Mouse (Mus musculus): ENCODE results near the gene Intu. TPM values are rescaled to one million over a fixed set of nuclear protein-coding genes. Genes with fewer than 3 reads are reported as not detected.
A peak's percentile ranks its signal among the peaks of the same experiment; 100 is the strongest.

Gene Intu
- polyA plus RNA-seq, 1 experiment from 2014 or later: 1.0 TPM

- Histone ChIP-seq H3K79me2 (ENCODE audit: inconsistent target) (peaks cover 27% of the 10 kb centered on the region; the same call in 1 of the 2 replicates), H3K27ac (no peak within 1 kb of the TSS), H3K4me3 (ENCODE audit: inconsistent target) (peak within 1 kb of the TSS; percentile 67), H3K36me3 (ENCODE audit: inconsistent target) (no peaks in the 10 kb centered on the region)
- WGBS (ENCODE audit: missing documents): 30% methylated on average over 16 of the region's 16 CpGs
These were observed 213.1 kb downstream of the Intu start, which contains the start of gene Hspa4l for GRCm38 (mm10) chr3:40744024-40744835. Hspa4l (plus strand) TSS chr3:40744495.

GRCm38 (mm10) chr3:40744836-40745660 is 214.0 kb downstream of the Intu start:
- H3K79me2 ChIP-seq (ENCODE audit: inconsistent target): peaks cover 27% of the 10 kb centered on the region; the same call in 1 of the 2 replicates
- under 1% methylated on average over 61 of the region's 93 CpGs for WGBS (ENCODE audit: missing documents)
- H3K4me3 ChIP-seq (ENCODE audit: inconsistent target): peak overlapping the region; percentile 67
- H3K36me3 ChIP-seq (ENCODE audit: inconsistent target): no peaks in the 10 kb centered on the region
- no peak overlapping the region for H3K27ac ChIP-seq

- Histone ChIP-seq H3K27ac (0 out of 2 replicates have a peak overlapping the region, but pooled peaks have one; percentile 8), H3K79me2 (ENCODE audit: inconsistent target) (peaks cover 27% of the 10 kb centered on the region; the same call in 1 of the 2 replicates)
- WGBS (ENCODE audit: missing documents): 3% methylated on average over 37 of the region's 37 CpGs
These were observed 214.8 kb downstream of the Intu start for GRCm38 (mm10) chr3:40745661-40746547.

More at GRCm38 (mm10) chr3:40745661-40746547, 214.8 kb downstream of the Intu start:
- Histone ChIP-seq H3K4me3 (ENCODE audit: inconsistent target) (peak overlapping the region; percentile 67), H3K36me3 (ENCODE audit: inconsistent target) (no peaks in the 10 kb centered on the region)

Other genes starting within 250 kb of the Intu start
- gene Slc25a31, start 177.6 kb downstream of the Intu start, polyA plus RNA-seq (2018): 0.20 to 0.26 TPM (median 0.22 TPM) in 3 replicates
- 8.3 to 17.8 TPM (median 11.8 TPM) in 3 replicates for gene Hspa4l, start 213.2 kb downstream of the Intu start, polyA plus RNA-seq (2018)

Measured in macrophage (primary cell).